Mouse (Mus musculus): ENCODE results near the gene Gnai3. TPM values are rescaled to one million over a fixed set of nuclear protein-coding genes. Genes with fewer than 3 reads are reported as not detected.

The Gnai3 gene
- polyA plus RNA-seq, 1 experiment from 2014 or later, result 65.9 TPM

DNA sequence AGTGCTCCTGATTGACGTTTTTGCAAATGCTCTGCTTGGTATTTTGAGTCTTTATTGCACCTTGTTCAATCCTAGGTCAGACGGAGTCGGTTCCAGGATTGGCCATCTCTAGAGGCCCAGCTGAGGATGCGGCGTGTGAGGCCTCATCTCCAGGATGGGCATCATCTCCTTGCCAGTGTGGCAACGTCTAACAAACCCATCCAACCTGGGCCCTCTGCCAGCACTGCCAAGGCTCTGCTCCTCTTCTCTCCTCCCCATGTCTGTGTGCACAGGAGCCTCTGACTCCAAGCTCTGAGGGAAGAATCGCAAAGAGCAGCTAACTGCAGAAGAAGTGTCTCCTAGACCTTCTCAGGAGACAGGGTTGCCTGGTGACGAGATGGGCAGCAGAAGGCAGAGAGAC lies 83.3 kb downstream of the Gnai3 start:
- Histone ChIP-seq H3K9ac (no peak overlapping the region), H3K27ac (no peak overlapping the region), H3K4me2 (no peak overlapping the region), H3K36me3 (no peaks in the 10 kb centered on the region), H3K4me1 (replicated peaks) (0 out of 2 replicates have a peak, but pooled peaks cover 3% of the 10 kb centered on the region), H3K27me3 (no peaks in the 10 kb centered on the region), H3K4me3 (no peak overlapping the region), H3K9me3 (replicated peaks) (no peaks in the 10 kb centered on the region)
- 79% methylated on average over 8 of the region's 8 CpGs for WGBS
- ATAC-seq (replicated peaks; ENCODE audit: insufficient number of reproducible peaks, insufficient read depth, low FRiP score, low read depth), result no peak

DNA sequence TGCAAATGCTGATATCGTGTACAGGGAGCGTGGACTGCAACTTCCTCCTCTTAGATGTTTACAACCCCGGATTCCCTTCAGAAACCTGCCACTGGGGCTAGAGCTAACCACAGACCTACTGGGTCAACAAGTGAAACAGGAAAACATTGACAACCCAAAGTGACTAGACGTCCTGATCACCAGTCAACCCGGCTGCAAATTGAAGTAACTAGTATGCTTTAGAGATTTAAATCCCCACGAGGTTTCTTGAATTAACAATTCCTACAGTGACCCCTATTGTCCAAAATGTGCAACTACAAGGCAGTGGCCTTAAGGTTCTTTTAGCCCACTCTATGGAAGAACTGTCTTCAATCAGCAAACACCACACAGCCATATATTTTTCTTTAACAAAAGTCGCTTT lies 84.5 kb downstream of the Gnai3 start:
- ATAC-seq (replicated peaks; ENCODE audit: insufficient number of reproducible peaks, insufficient read depth, low FRiP score, low read depth), result no peak
- H3K27me3 ChIP-seq, result no peaks in the 10 kb centered on the region
- peak overlapping the region; percentile 40 for H3K4me2 ChIP-seq
- 13% methylated on average over 7 of the region's 7 CpGs for WGBS
- 0 out of 2 replicates have a peak, but pooled peaks cover 3% of the 10 kb centered on the region for H3K4me1 ChIP-seq (replicated peaks)
- no peak overlapping the region for H3K27ac ChIP-seq
- no peaks in the 10 kb centered on the region for H3K9me3 ChIP-seq (replicated peaks)
- no peak overlapping the region for H3K9ac ChIP-seq
- H3K36me3 ChIP-seq, result no peaks in the 10 kb centered on the region
- 0 out of 2 replicates have a peak overlapping the region, but pooled peaks have one; percentile 17 for H3K4me3 ChIP-seq

Other genes with a start within 250 kb of the Gnai3 start
- 22.1 and 23.1 TPM in 2 replicates for gene Gstm7, start 214.3 kb downstream of the Gnai3 start, polyA plus RNA-seq (2015; fragmentation: Nextera tagmentation; extraction: Ambion mirVana)
- gene Gstm6, start 202.4 kb downstream of the Gnai3 start, polyA plus RNA-seq (2015; fragmentation: Nextera tagmentation; extraction: Ambion mirVana), result 10.4 TPM in 2 replicates
- gene Gstm3, start 176.9 kb downstream of the Gnai3 start, polyA plus RNA-seq (2015; fragmentation: Nextera tagmentation; extraction: Ambion mirVana), result 0.30 TPM in 1 of 2 replicates, not detected in the other
- gene Gstm2, start 159.7 kb downstream of the Gnai3 start, polyA plus RNA-seq (2015; fragmentation: Nextera tagmentation; extraction: Ambion mirVana), result 71.9 and 82.1 TPM in 2 replicates
- gene Gstm1, start 128.2 kb downstream of the Gnai3 start, polyA plus RNA-seq (2015; fragmentation: Nextera tagmentation; extraction: Ambion mirVana), result 72.1 and 88.3 TPM in 2 replicates
- 12.9 and 16.0 TPM in 2 replicates for gene Gstm4, start 101.3 kb downstream of the Gnai3 start, polyA plus RNA-seq (2015; fragmentation: Nextera tagmentation; extraction: Ambion mirVana)
- 22.5 and 31.4 TPM in 2 replicates for gene Ampd2, start 59.5 kb downstream of the Gnai3 start, polyA plus RNA-seq (2015; fragmentation: Nextera tagmentation; extraction: Ambion mirVana)
- 0.74 and 1.1 TPM in 2 replicates for gene Gnat2, start 53.4 kb downstream of the Gnai3 start, polyA plus RNA-seq (2015; fragmentation: Nextera tagmentation; extraction: Ambion mirVana)
- 0.05 and 0.16 TPM in 2 replicates for gene Gpr61, start 8.7 kb upstream of the Gnai3 start, polyA plus RNA-seq (2015; fragmentation: Nextera tagmentation; extraction: Ambion mirVana)
- 3.0 and 3.2 TPM in 2 replicates for gene Amigo1, start 40.2 kb upstream of the Gnai3 start, polyA plus RNA-seq (2015; fragmentation: Nextera tagmentation; extraction: Ambion mirVana)
- 2.7 and 3.8 TPM in 2 replicates for gene Cyb561d1, start 55.1 kb upstream of the Gnai3 start, polyA plus RNA-seq (2015; fragmentation: Nextera tagmentation; extraction: Ambion mirVana)
- 5.8 and 9.0 TPM in 2 replicates for gene Atxn7l2, start 64.8 kb upstream of the Gnai3 start, polyA plus RNA-seq (2015; fragmentation: Nextera tagmentation; extraction: Ambion mirVana)
- 2.0 and 2.2 TPM in 2 replicates for gene Sypl2, start 80.5 kb upstream of the Gnai3 start, polyA plus RNA-seq (2015; fragmentation: Nextera tagmentation; extraction: Ambion mirVana)
- 174 and 197 TPM in 2 replicates for gene Psma5, start 110.8 kb upstream of the Gnai3 start, polyA plus RNA-seq (2015; fragmentation: Nextera tagmentation; extraction: Ambion mirVana)
- gene Sort1, start 137.9 kb upstream of the Gnai3 start, polyA plus RNA-seq (2015; fragmentation: Nextera tagmentation; extraction: Ambion mirVana), result 10.2 and 13.9 TPM in 2 replicates
- 41.5 and 48.0 TPM in 2 replicates for gene Mybphl, start 218.8 kb upstream of the Gnai3 start, polyA plus RNA-seq (2015; fragmentation: Nextera tagmentation; extraction: Ambion mirVana)
- gene Psrc1, start 237.7 kb upstream of the Gnai3 start, polyA plus RNA-seq (2015; fragmentation: Nextera tagmentation; extraction: Ambion mirVana), result 17.1 and 23.1 TPM in 2 replicates

Data from heart, embryonic 15.5 days (tissue).